In the genomic region with DNA sequence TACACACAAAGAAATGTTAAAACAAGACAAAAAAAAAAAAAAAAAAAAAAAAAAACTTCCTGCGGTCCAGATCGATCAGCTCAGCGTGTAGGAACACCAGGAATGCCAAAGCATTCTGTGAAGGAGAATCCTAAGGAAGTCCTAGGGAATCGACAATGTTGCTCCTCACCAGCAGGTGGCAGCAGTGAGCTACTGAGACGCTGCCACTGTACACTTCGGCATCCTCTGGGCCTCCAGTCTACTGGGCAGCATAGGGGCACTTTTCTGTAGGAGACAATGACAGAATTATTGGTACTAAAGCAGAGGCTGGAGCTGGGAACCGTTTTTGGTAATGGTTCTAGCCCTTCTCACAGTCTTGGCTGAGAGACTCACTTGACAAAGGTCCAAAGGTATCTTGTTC, we compare ENCODE assay signal across 1 mouse cellular context.
TF ChIP-seq lines count a peak whose summit lies in the region.

No protein-coding gene starts in this region.

TF ChIP-seq in CH12.LX, 34 proteins besides CTCF, POLR2A, EP300 and RAD21:
- TF ChIP-seq ZC3H11A (IDR thresholded peaks at IDR 0.05; ENCODE audit: low read depth, low read length): peak; percentile 78
- no peak for TF ChIP-seq MEF2A (IDR thresholded peaks at IDR 0.05; ENCODE audit: borderline replicate concordance, low read depth, low read length)
- TF ChIP-seq MAFK (IDR thresholded peaks at IDR 0.05; ENCODE audit: insufficient replicate concordance, low read length): 0 out of 2 replicates have a peak, but pooled peaks have one; percentile 27
- 0 out of 2 replicates have a peak, but pooled peaks have one; percentile 23 for TF ChIP-seq TCF12 (IDR thresholded peaks at IDR 0.05; ENCODE audit: low read depth, low read length)
- peak; percentile 58 for TF ChIP-seq ZNF384 (IDR thresholded peaks at IDR 0.05; ENCODE audit: low read depth, low read length)
- peak; percentile 45; the same call in 1 of the 2 replicates for TF ChIP-seq SIN3A (IDR thresholded peaks at IDR 0.05; ENCODE audit: low read length)
- no peak for TF ChIP-seq CHD1 (IDR thresholded peaks at IDR 0.05; ENCODE audit: low read depth, low read length)
- 0 out of 2 replicates have a peak, but pooled peaks have one; percentile 38 for TF ChIP-seq RCOR1 (conservative IDR thresholded peaks at IDR 0.05; ENCODE audit: low read depth, low read length)
- 0 out of 2 replicates have a peak, but pooled peaks have one; percentile 15 for TF ChIP-seq CHD2 (IDR thresholded peaks at IDR 0.05; ENCODE audit: low read length)
- TF ChIP-seq SMC3 (IDR thresholded peaks at IDR 0.05; ENCODE audit: low read depth, low read length): peak; percentile 96
- TF ChIP-seq MAZ (IDR thresholded peaks at IDR 0.05; ENCODE audit: low read depth, low read length): no peak
- TF ChIP-seq NELFE (IDR thresholded peaks at IDR 0.05; ENCODE audit: low read depth, low read length): peak; percentile 54; the same call in 1 of the 2 replicates
- peak; percentile 42; the same call in 1 of the 2 replicates for TF ChIP-seq MAX (IDR thresholded peaks at IDR 0.05; ENCODE audit: low read length)
- TF ChIP-seq ELF1 (IDR thresholded peaks at IDR 0.05; ENCODE audit: low read depth, low read length): peak; percentile 54
- no peak for TF ChIP-seq MYC (IDR thresholded peaks at IDR 0.05; ENCODE audit: low read depth, low read length)
